Mouse (Mus musculus) hematopoietic stem cell, adult 5-6 weeks (primary cell): ENCODE results near the gene Exoc1. TPM values are rescaled to one million over a fixed set of nuclear protein-coding genes. Genes with fewer than 3 reads are reported as not detected.

Experiments used
- ATAC-seq, 2 experiments: fragments of 125-278 bp in 1 of 2; replicated peaks in 1 of 2; 2 replicates each; pipeline ENCODE4 v1.8.0; 2016 to 2017; ENCODE audit warnings: inconsistent platforms in 2 of 2, mild to moderate bottlenecking in 2 of 2, moderate number of reproducible peaks in 2 of 2, low read depth in 1 of 2, moderate TSS enrichment in 1 of 2; ENCODE audit not compliant: low FRiP score in 2 of 2, poor library complexity in 2 of 2, severe bottlenecking in 2 of 2, insufficient read depth in 1 of 2, low TSS enrichment in 1 of 2
- total RNA-seq: library from RNA; stranded (forward); fragments of 172-1452, 232-1000 nt; gene quantifications from 2 replicates; pipeline ENCODE4 v1.2.3, GENCODE M21; 2017

Gene Exoc1
- total RNA-seq, 1 experiment from 2014 or later, result 82.3 TPM

- ATAC-seq, result peak; percentile 75 to 78
Observed at GRCm38 (mm10) chr5:76588551-76589283, 59.6 kb downstream of the Exoc1 start, which contains the start of gene Cep135. Gene Cep135, plus strand, starts transcription at chr5:76588698.

GRCm38 (mm10) chr5:76589311-76589710 lies 60.2 kb downstream of the Exoc1 start:
- no peak; a peak in 1 of 4 replicates for ATAC-seq

- ATAC-seq, result no peak
Observed at GRCm38 (mm10) chr5:76590009-76590408, 60.9 kb downstream of the Exoc1 start.

GRCm38 (mm10) chr5:76591885-76592284 lies 62.8 kb downstream of the Exoc1 start:
- ATAC-seq, result no peak

GRCm38 (mm10) chr5:76609702-76610370 lies 80.7 kb downstream of the Exoc1 start:
- no peak for ATAC-seq

- no peak for ATAC-seq
Observed at GRCm38 (mm10) chr5:76612867-76613499, 83.9 kb downstream of the Exoc1 start.

- no peak for ATAC-seq
Observed at GRCm38 (mm10) chr5:76615276-76615675, 86.2 kb downstream of the Exoc1 start.

GRCm38 (mm10) chr5:76616196-76616747 lies 87.2 kb downstream of the Exoc1 start:
- no peak for ATAC-seq

- no peak for ATAC-seq
Observed at GRCm38 (mm10) chr5:76618750-76619149, 89.6 kb downstream of the Exoc1 start.

Other genes starting within 250 kb of the Exoc1 start
- 13.8 and 16.9 TPM in 2 replicates for gene Clock, start 224.5 kb upstream of the Exoc1 start, total RNA-seq
- gene Pdcl2, start 198.2 kb upstream of the Exoc1 start, total RNA-seq, result not detected in 2 replicates
- not detected in 2 replicates for gene Nmu, start 165.5 kb upstream of the Exoc1 start, total RNA-seq
- not detected in 2 replicates for gene Gm7271, start 45.3 kb upstream of the Exoc1 start, total RNA-seq
- gene Cep135, start 59.4 kb downstream of the Exoc1 start, total RNA-seq, result 27.1 and 27.4 TPM in 2 replicates
- gene C530008M17Rik, start 127.2 kb downstream of the Exoc1 start, total RNA-seq, result 2.8 and 3.9 TPM in 2 replicates